Mouse (Mus musculus) midbrain, postnatal 0 days (tissue): ENCODE data around the gene Trir. TPM values are rescaled to one million over a fixed set of nuclear protein-coding genes. Genes with fewer than 3 reads are reported as not detected.

Experiments used
- ATAC-seq: fragments of 200-750 bp; cut with Nextera tagmentation; 2 replicates; pipeline ENCODE4 v1.8.0; 2017; ENCODE audit warnings: moderate number of reproducible peaks, mild to moderate bottlenecking, moderate TSS enrichment, moderate library complexity; ENCODE audit not compliant: low FRiP score
- DNase-seq: peaks from one replicate; pipeline ENCODE4 v3.0.0-alpha.2; 2015; ENCODE audit warnings: low spot score
- H3K27ac ChIP-seq: fragments of 300-500 bp; sonication (generic); 2 replicates; pipeline ENCODE4 v1.5.1; 2014; ENCODE audit warnings: low read depth, mild to moderate bottlenecking, low read length, mixed read lengths
- H3K27me3 ChIP-seq: fragments of 300-500 bp; sonication (generic); 2 replicates; pipeline ENCODE4 v1.6.1; 2014; ENCODE audit warnings: low read length, control low read depth, mixed read lengths; ENCODE audit not compliant: insufficient read depth
- H3K36me3 ChIP-seq: fragments of 300-500 bp; sonication (generic); 2 replicates; pipeline ENCODE4 v1.6.1; 2014; ENCODE audit warnings: low read length, control low read depth, mixed read lengths; ENCODE audit not compliant: insufficient read depth
- H3K4me1 ChIP-seq: fragments of 300-500 bp; sonication (generic); 2 replicates; pipeline ENCODE4 v1.6.1; 2014; ENCODE audit warnings: mild to moderate bottlenecking, control low read depth, antibody characterized with exemption, low read length, mixed read lengths; ENCODE audit not compliant: insufficient read depth
- H3K4me2 ChIP-seq: fragments of 300-500 bp; sonication (generic); 2 replicates; pipeline ENCODE4 v1.6.1; 2014; ENCODE audit warnings: low read depth, mild to moderate bottlenecking, low read length, mixed read lengths; ENCODE audit not compliant: poor library complexity, severe bottlenecking
- H3K4me3 ChIP-seq: fragments of 300-500 bp; sonication (generic); 2 replicates; pipeline ENCODE4 v1.5.1; 2014; ENCODE audit warnings: low read depth, mild to moderate bottlenecking, low read length, moderate library complexity
- H3K9ac ChIP-seq: fragments of 300-500 bp; sonication (generic); replicated peaks from 2 replicates; pipeline ENCODE4 v1.6.1; 2014; ENCODE audit warnings: mild to moderate bottlenecking, low read length, moderate library complexity, mixed read lengths; ENCODE audit not compliant: poor library complexity, severe bottlenecking
- H3K9me3 ChIP-seq: fragments of 300-500 bp; sonication (generic); 2 replicates; pipeline ENCODE4 v1.6.1; 2016; ENCODE audit warnings: low read length, control low read depth
- CTCF ChIP-seq: IDR thresholded peaks from 2 replicates; pipeline ENCODE4 v1.5.1; 2016; ENCODE audit warnings: antibody characterized with exemption, mild to moderate bottlenecking
- WGBS: fragments of 180-500 bp; shearing (Covaris S2); extraction: QIAGEN DNeasy Blood & Tissue Kit; methylation state at CpG from one replicate; pipeline ENCODE4 v1.1.7; 2014; 5-methylcytosine and 5-hydroxymethylcytosine counted together
- polyA plus RNA-seq: library from polyadenylated mRNA; unstranded; fragments of >200 nt; fragmentation: Nextera tagmentation; extraction: Ambion mirVana; gene quantifications from 2 replicates; pipeline ENCODE4 v1.2.1, GENCODE M21; 2015
- total RNA-seq: library from RNA; depleted of rRNA; stranded (reverse); fragments of >200 nt; gene quantifications from 2 replicates; pipeline ENCODE4 v1.2.3, GENCODE M21; 2014; rRNA removed

Trir gene
- 266 and 292 TPM in 2 replicates for total RNA-seq
- polyA plus RNA-seq, result 144 and 145 TPM in 2 replicates

- peak within 1 kb of the TSS; percentile 94 for H3K27ac ChIP-seq
- no peaks in the 10 kb centered on the region for H3K27me3 ChIP-seq
- peaks cover 11% of the 10 kb centered on the region for H3K4me1 ChIP-seq
- peak within 1 kb of the TSS; percentile 92 for H3K4me2 ChIP-seq
- ATAC-seq (peak; percentile 74), DNase-seq (peak; percentile 98)
- peak within 1 kb of the TSS; percentile 99 for H3K9ac ChIP-seq
- peaks cover 27% of the 10 kb centered on the region for H3K36me3 ChIP-seq
- TF ChIP-seq CTCF, result no peak
- under 1% methylated on average over 70 of the region's 75 CpGs for WGBS
- H3K4me3 ChIP-seq, result peak within 1 kb of the TSS; percentile 98
- H3K9me3 ChIP-seq, result no peaks in the 10 kb centered on the region
Observed at GRCm38 (mm10) chr8:85026670-85027515, at the start of gene Trir. TSS of gene Trir (plus strand) at chr8:85026823.

DNA sequence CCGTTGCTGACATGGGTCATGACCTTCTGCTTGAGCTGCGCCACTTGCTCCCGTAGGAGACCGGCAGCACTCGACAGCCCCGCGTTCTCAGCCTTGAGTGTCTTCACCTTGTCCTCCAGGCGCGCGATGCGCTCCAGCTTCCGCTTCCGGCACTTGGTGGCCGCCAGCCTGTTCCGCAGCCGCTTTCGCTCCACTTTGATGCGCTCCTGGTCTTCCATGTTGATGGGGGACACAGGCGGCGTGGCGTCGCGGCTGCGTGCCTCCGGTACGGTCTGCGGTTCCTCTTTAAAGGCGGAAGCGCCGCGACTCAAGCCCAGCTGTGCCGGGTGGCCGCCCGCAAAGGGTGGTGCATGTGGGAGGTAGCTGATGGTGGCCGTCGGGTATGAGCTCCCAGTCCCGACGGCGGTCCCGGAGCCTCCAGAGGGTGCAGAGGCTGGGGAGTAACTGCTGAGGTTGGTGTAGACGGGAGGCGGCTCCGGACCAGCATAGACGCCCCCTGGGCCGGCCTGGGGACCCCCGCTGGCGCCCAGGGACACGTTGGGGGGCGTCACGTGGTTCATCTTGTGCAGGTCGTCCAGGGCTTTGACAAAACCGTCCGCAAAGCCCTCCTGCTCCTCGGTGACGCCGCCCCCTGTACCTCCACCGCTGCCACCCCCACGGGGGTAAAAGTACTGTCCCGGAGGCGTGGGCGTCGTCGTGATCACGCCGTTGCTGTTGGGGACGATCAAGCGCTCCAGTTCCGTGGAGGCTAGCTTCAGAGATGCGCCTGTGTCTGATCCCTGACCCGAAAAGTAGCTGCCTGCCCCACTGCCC, 49.0 kb upstream of the Trir start:
- Histone ChIP-seq H3K9ac (peak overlapping the region; percentile 66), H3K36me3 (peaks cover 7% of the 10 kb centered on the region; the same call in 1 of the 2 replicates), H3K4me2 (peak overlapping the region; percentile 100), H3K27me3 (no peaks in the 10 kb centered on the region), H3K9me3 (no peaks in the 10 kb centered on the region), H3K4me3 (peak overlapping the region; percentile 56), H3K4me1 (peaks cover 25% of the 10 kb centered on the region), H3K27ac (peak overlapping the region; percentile 55)
- DNase-seq, result peak; percentile 56
- 1% methylated on average over 69 of the region's 70 CpGs for WGBS
- no peak for TF ChIP-seq CTCF
- no peak for ATAC-seq

DNA sequence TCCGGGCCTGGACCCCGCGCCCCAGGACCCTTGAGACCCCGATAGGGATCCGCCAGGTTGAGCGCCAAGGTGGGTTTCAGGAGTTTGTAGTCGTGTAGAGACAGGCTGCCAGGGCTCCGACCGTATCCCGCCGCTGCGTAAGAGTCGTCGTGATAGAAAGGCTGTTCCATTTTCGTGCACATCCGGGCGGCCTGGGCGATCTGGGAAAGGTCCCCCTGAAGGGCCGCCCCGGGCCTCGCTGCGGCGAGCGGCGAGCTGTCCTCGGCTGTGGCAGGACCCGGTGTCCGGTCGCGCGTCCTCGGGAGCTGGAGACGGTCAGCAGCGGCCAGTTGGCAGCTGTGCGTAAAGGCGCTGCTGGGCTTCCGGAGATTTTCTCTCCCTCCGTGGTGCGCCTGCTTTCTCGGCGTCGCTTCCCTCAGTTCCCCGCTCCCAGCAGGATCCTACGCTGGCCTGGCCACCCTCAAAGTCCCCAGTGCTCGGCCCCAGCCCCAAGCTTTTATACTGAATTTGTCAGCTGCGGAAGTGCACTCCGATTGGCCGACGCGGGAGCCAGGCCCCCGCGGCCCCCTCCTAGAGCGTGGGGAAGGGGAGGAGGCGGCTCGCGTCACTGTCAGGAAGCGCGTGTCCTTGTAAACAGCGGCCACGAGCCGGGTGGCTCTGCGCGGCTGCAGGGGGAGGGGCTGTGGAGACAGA, 48.2 kb upstream of the Trir start, which contains the start of gene Junb:
Gene Junb (minus strand): TSS at position 471 of the 693 bp plus-strand sequence.
- no peak for TF ChIP-seq CTCF
- peaks cover 25% of the 10 kb centered on the region for H3K4me1 ChIP-seq
- WGBS, result under 1% methylated on average over 62 of the region's 63 CpGs

DNA sequence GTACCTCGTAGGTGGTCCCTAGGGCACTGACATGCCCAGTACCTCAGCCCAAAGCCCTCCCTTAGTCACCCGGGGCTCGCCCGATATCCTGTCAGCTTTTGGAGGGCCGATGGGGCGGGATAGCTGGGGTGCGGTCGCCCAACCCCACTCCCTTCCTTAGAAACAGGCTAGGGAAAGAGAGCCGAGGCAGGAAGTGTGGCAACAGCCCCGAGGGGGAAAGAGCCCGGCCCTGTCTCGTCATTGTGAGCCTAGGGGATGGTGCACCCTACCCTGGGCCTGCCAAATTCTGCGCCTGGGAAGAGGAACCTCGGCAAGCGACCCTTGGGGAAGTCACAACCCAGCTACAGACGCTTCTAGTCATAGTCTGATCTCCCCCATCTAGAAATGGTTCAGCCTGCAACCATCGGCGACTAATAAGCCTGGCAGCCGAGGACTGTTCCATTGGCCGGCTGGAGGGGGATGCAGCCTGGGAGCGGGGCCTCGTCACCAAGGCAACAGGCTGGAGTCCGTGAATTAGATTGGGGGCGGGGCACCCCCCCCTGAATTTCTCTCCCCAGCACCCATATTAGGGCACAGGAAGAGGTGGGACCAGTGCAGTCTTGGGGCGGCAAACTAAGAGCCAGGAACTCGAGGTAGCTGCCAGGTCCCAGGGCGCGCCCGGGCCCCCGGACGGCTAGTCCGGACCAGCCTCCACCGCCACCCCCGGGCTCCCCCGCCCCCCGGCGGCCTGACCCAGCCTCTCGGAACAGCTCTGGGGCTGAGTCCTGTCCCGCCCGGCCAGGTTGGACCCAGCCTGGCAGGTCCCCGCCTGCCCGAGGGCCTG, 46.8 kb upstream of the Trir start:
- DNase-seq, result peak; percentile 93
- TF ChIP-seq CTCF, result no peak
- WGBS, result 2% methylated on average over 36 of the region's 42 CpGs
- H3K4me2 ChIP-seq, result peak overlapping the region; percentile 100
- H3K36me3 ChIP-seq, result no peaks in the 10 kb centered on the region
- H3K4me3 ChIP-seq, result peak overlapping the region; percentile 35
- ATAC-seq, result peak; percentile 34
- H3K9ac ChIP-seq, result peak overlapping the region; percentile 51
- no peaks in the 10 kb centered on the region for H3K27me3 ChIP-seq
- no peaks in the 10 kb centered on the region for H3K9me3 ChIP-seq
- H3K27ac ChIP-seq, result peak overlapping the region; percentile 51; the same call in 1 of the 2 replicates
- H3K4me1 ChIP-seq, result peaks cover 28% of the 10 kb centered on the region

More for the DNA sequence above, 48.2 kb upstream of the Trir start, which contains the start of gene Junb:
- Histone ChIP-seq H3K4me3 (peak within 1 kb of the TSS; percentile 56), H3K9ac (peak within 1 kb of the TSS; percentile 66), H3K36me3 (peaks cover 1% of the 10 kb centered on the region; the same call in 1 of the 2 replicates), H3K27me3 (no peaks in the 10 kb centered on the region), H3K27ac (peak within 1 kb of the TSS; percentile 55), H3K9me3 (no peaks in the 10 kb centered on the region), H3K4me2 (peak within 1 kb of the TSS; percentile 100)
- ATAC-seq, result peak; percentile 65
- peak; percentile 92 for DNase-seq
